Comparison of ENCODE assay signal across 19 mouse cellular contexts in genomic region chr1:188725122-188725995, GRCm38 (mm10).
A peak's percentile ranks its signal among the peaks of the same experiment; 100 is the strongest.
DNase-seq lines count a peak whose midpoint lies in the region; ATAC-seq and TF ChIP-seq lines count a peak whose summit lies in the region.
"Had no signal": no experiment of that assay in that cellular context is flagged by ENCODE, and none has a peak within 500 bp of the region (broad histone marks: within the 10 kb centered on the region; RNA-seq: fewer than 3 reads in every experiment).

No protein-coding gene starts in this region.

- no peak for TF ChIP-seq CTCF in forebrain, postnatal 0 days (IDR thresholded peaks at IDR 0.05; ENCODE audit: low read depth)

- peak overlapping the region; percentile 24 for H3K4me2 ChIP-seq in forebrain, embryonic 14.5 days (ENCODE audit: low read length)
- no peak overlapping the region; the same call in 1 of the 2 replicates for H3K4me2 ChIP-seq in forebrain, postnatal 0 days (ENCODE audit: low read depth)
- peak overlapping the region; percentile 11; the same call in 1 of the 2 replicates for H3K4me2 ChIP-seq in neural tube, embryonic 14.5 days (ENCODE audit: low read depth, low read length)
- H3K4me2 ChIP-seq in midbrain, embryonic 15.5 days, result peak overlapping the region; percentile 35
- H3K4me2 ChIP-seq: heart, embryonic 12.5 days; kidney, embryonic 15.5 days; liver, embryonic 11.5 days had no signal

- DNase-seq in forebrain, embryonic 14.5 days (ENCODE audit: low spot score), result peak; percentile 56
- DNase-seq in forebrain, postnatal 0 days, result no peak
- no peak for DNase-seq in neural tube, embryonic 10.5 days (ENCODE audit: extremely low spot score, low spot score)
- DNase-seq in spleen, adult 18-20 months, result no peak
- DNase-seq in embryo, embryonic 11 days, result no peak
- DNase-seq: adrenal gland, postnatal 25 days; heart, postnatal 36 days; lung, adult 2 months; lung, postnatal 36 days; right cerebral cortex, postnatal 4 days had no signal

- no peak for ATAC-seq in forebrain, embryonic 14.5 days
- ATAC-seq in forebrain, postnatal 0 days, result no peak
- ATAC-seq in neural tube, embryonic 14.5 days (ENCODE audit: low read depth), result no peak
- no peak for ATAC-seq in midbrain, embryonic 15.5 days (replicated peaks)
- ATAC-seq: activated CD4-positive, CD25-positive, alpha-beta regulatory T cell, adult 4 months; intestine, embryonic 16.5 days; Patski had no signal

- no peaks in the 10 kb centered on the region for H3K9me3 ChIP-seq in forebrain, embryonic 14.5 days (replicated peaks; ENCODE audit: control insufficient read depth, low read length)
- no peaks in the 10 kb centered on the region for H3K9me3 ChIP-seq in forebrain, postnatal 0 days (ENCODE audit: low read length)
- no peaks in the 10 kb centered on the region for H3K9me3 ChIP-seq in neural tube, embryonic 14.5 days (ENCODE audit: control insufficient read depth, low read length)
- H3K9me3 ChIP-seq in midbrain, embryonic 15.5 days, result no peaks in the 10 kb centered on the region
- H3K9me3 ChIP-seq: embryonic facial prominence, embryonic 10.5 days; heart, embryonic 12.5 days; kidney, embryonic 15.5 days had no signal

- H3K36me3 ChIP-seq in forebrain, embryonic 14.5 days (ENCODE audit: control insufficient read depth, insufficient read depth, low read length), result no peaks in the 10 kb centered on the region
- H3K36me3 ChIP-seq in forebrain, postnatal 0 days (ENCODE audit: insufficient read depth), result no peaks in the 10 kb centered on the region
- H3K36me3 ChIP-seq in neural tube, embryonic 14.5 days (ENCODE audit: control insufficient read depth, insufficient read depth, low read length), result no peaks in the 10 kb centered on the region
- H3K36me3 ChIP-seq in midbrain, embryonic 15.5 days (replicated peaks), result no peaks in the 10 kb centered on the region
- H3K36me3 ChIP-seq: embryonic facial prominence, embryonic 10.5 days; heart, embryonic 12.5 days; kidney, embryonic 15.5 days had no signal

- H3K9ac ChIP-seq in forebrain, embryonic 14.5 days (ENCODE audit: low read length), result no peak overlapping the region
- no peak overlapping the region for H3K9ac ChIP-seq in forebrain, postnatal 0 days
- no peak overlapping the region for H3K9ac ChIP-seq in neural tube, embryonic 14.5 days (replicated peaks; ENCODE audit: low read depth, low read length)
- no peak overlapping the region for H3K9ac ChIP-seq in midbrain, embryonic 15.5 days
- H3K9ac ChIP-seq: heart, embryonic 12.5 days; kidney, embryonic 15.5 days had no signal

- no peaks in the 10 kb centered on the region for H3K27me3 ChIP-seq in forebrain, embryonic 14.5 days (replicated peaks; ENCODE audit: control insufficient read depth, insufficient read depth, low read length)
- H3K27me3 ChIP-seq in forebrain, postnatal 0 days (ENCODE audit: insufficient read depth, low read length), result 0 out of 2 replicates have a peak, but pooled peaks cover 3% of the 10 kb centered on the region
- H3K27me3 ChIP-seq in neural tube, embryonic 14.5 days (ENCODE audit: control insufficient read depth, insufficient read depth, low read length), result no peaks in the 10 kb centered on the region
- no peaks in the 10 kb centered on the region for H3K27me3 ChIP-seq in midbrain, embryonic 15.5 days (replicated peaks)
- H3K27me3 ChIP-seq: heart, embryonic 12.5 days; kidney, embryonic 15.5 days had no signal

- H3K4me1 ChIP-seq in forebrain, embryonic 14.5 days (ENCODE audit: control insufficient read depth, insufficient read depth, low read length), result peaks cover 14% of the 10 kb centered on the region
- H3K4me1 ChIP-seq in forebrain, postnatal 0 days (ENCODE audit: insufficient read depth), result no peaks in the 10 kb centered on the region
- peaks cover 5% of the 10 kb centered on the region; the same call in 1 of the 2 replicates for H3K4me1 ChIP-seq in neural tube, embryonic 14.5 days (ENCODE audit: control insufficient read depth, insufficient read depth, low read length)
- peaks cover 23% of the 10 kb centered on the region for H3K4me1 ChIP-seq in midbrain, embryonic 15.5 days
- H3K4me1 ChIP-seq: heart, embryonic 12.5 days; kidney, embryonic 15.5 days had no signal

- no peak overlapping the region for H3K4me3 ChIP-seq in forebrain, embryonic 14.5 days (ENCODE audit: low read depth, low read length)
- no peak overlapping the region for H3K4me3 ChIP-seq in forebrain, postnatal 0 days (ENCODE audit: low read depth, low read length)
- H3K4me3 ChIP-seq in neural tube, embryonic 14.5 days (ENCODE audit: low read depth, low read length), result no peak overlapping the region
- H3K4me3 ChIP-seq in midbrain, embryonic 15.5 days, result no peak overlapping the region
- H3K4me3 ChIP-seq: embryonic facial prominence, embryonic 10.5 days; heart, embryonic 12.5 days; kidney, embryonic 15.5 days had no signal

- 61% methylated on average over 17 of the region's 17 CpGs for WGBS in forebrain, embryonic 14.5 days
- WGBS in forebrain, postnatal 0 days, result 41% methylated on average over 17 of the region's 17 CpGs
- 55% methylated on average over 17 of the region's 17 CpGs for WGBS in neural tube, embryonic 14.5 days
- WGBS in midbrain, embryonic 15.5 days, result 33% methylated on average over 17 of the region's 17 CpGs

- no peak overlapping the region for H3K27ac ChIP-seq in forebrain, embryonic 14.5 days (ENCODE audit: low read depth, low read length)
- no peak overlapping the region for H3K27ac ChIP-seq in forebrain, postnatal 0 days (ENCODE audit: low read depth, low read length)
- no peak overlapping the region; the same call in 1 of the 2 replicates for H3K27ac ChIP-seq in neural tube, embryonic 14.5 days (ENCODE audit: low read depth, low read length)
- no peak overlapping the region; the same call in 1 of the 2 replicates for H3K27ac ChIP-seq in midbrain, embryonic 15.5 days
- H3K27ac ChIP-seq: embryonic facial prominence, embryonic 10.5 days; kidney, embryonic 15.5 days had no signal
